Mouse (Mus musculus) forebrain, postnatal 0 days (tissue): ENCODE data around the gene Rapgef5. TPM values are rescaled to one million over a fixed set of nuclear protein-coding genes. Genes with fewer than 3 reads are reported as not detected.

ENCODE experiments used
- ATAC-seq: fragments of 200-750 bp; cut with Nextera tagmentation; 2 replicates; pipeline ENCODE4 v1.8.0; 2017; ENCODE audit warnings: mild to moderate bottlenecking, moderate library complexity
- DNase-seq: peaks from one replicate; pipeline ENCODE4 v3.0.0-alpha.2; 2015
- H3K27ac ChIP-seq: fragments of 300-500 bp; sonication (generic); 2 replicates; pipeline ENCODE4 v1.5.1; 2014; ENCODE audit warnings: low read depth, mild to moderate bottlenecking, antibody characterized with exemption, low read length, moderate library complexity, mixed read lengths
- H3K27me3 ChIP-seq: fragments of 300-500 bp; sonication (generic); 2 replicates; pipeline ENCODE4 v1.6.1; 2014; ENCODE audit warnings: mild to moderate bottlenecking, low read length, mixed read lengths; ENCODE audit not compliant: insufficient read depth
- H3K36me3 ChIP-seq: fragments of 300-500 bp; sonication (generic); 2 replicates; pipeline ENCODE4 v1.6.1; 2014; ENCODE audit warnings: mild to moderate bottlenecking, moderate library complexity; ENCODE audit not compliant: insufficient read depth
- H3K4me1 ChIP-seq: fragments of 300-500 bp; sonication (generic); 2 replicates; pipeline ENCODE4 v1.6.1; 2014; ENCODE audit warnings: antibody characterized with exemption; ENCODE audit not compliant: insufficient read depth
- H3K4me2 ChIP-seq: fragments of 300-500 bp; sonication (generic); 2 replicates; pipeline ENCODE4 v1.6.1; 2014; ENCODE audit warnings: low read depth, mild to moderate bottlenecking, moderate library complexity
- H3K4me3 ChIP-seq: fragments of 300-500 bp; sonication (generic); 2 replicates; pipeline ENCODE4 v1.5.1; 2014; ENCODE audit warnings: low read depth, low read length, mixed read lengths
- H3K9ac ChIP-seq: fragments of 300-500 bp; sonication (generic); 2 replicates; pipeline ENCODE4 v1.6.1; 2014; ENCODE audit warnings: mild to moderate bottlenecking
- H3K9me3 ChIP-seq: fragments of 300-500 bp; sonication (generic); 2 replicates; pipeline ENCODE4 v1.6.1; 2016; ENCODE audit warnings: low read length
- CTCF ChIP-seq: sonication (generic); IDR thresholded peaks from 2 replicates; pipeline ENCODE4 v1.5.1; 2016; ENCODE audit warnings: antibody characterized with exemption, control low read depth, low read depth
- WGBS: fragments of 180-500 bp; shearing (Covaris S2); extraction: QIAGEN DNeasy Blood & Tissue Kit; methylation state at CpG from one replicate; pipeline ENCODE4 v1.1.7; 2014; 5-methylcytosine and 5-hydroxymethylcytosine counted together
- polyA plus RNA-seq: library from polyadenylated mRNA; unstranded; fragments of >200 nt; fragmentation: Nextera tagmentation; extraction: Ambion mirVana; gene quantifications from 2 replicates; pipeline ENCODE4 v1.2.1, GENCODE M21; 2015
- total RNA-seq: library from RNA; depleted of rRNA; stranded (reverse); fragments of >200 nt; gene quantifications from 2 replicates; pipeline ENCODE4 v1.2.3, GENCODE M21; 2014

Gene Rapgef5
- total and polyA plus RNA-seq, 2 experiments from 2014 or later: 30.5 to 60.9 TPM

GRCm38 (mm10) chr12:117725011-117725410 lies 208.7 kb downstream of the Rapgef5 start:
- no peak overlapping the region for H3K27ac ChIP-seq
- no peak for ATAC-seq
- no peaks in the 10 kb centered on the region for H3K4me1 ChIP-seq
- H3K4me2 ChIP-seq: no peak overlapping the region
- H3K9ac ChIP-seq: no peak overlapping the region
- 92% methylated on average over 4 of the region's 4 CpGs for WGBS
- no peaks in the 10 kb centered on the region for H3K9me3 ChIP-seq
- no peaks in the 10 kb centered on the region for H3K27me3 ChIP-seq
- peaks cover 32% of the 10 kb centered on the region for H3K36me3 ChIP-seq
- DNase-seq: no peak
- H3K4me3 ChIP-seq: no peak overlapping the region
- no peak for TF ChIP-seq CTCF

DNA sequence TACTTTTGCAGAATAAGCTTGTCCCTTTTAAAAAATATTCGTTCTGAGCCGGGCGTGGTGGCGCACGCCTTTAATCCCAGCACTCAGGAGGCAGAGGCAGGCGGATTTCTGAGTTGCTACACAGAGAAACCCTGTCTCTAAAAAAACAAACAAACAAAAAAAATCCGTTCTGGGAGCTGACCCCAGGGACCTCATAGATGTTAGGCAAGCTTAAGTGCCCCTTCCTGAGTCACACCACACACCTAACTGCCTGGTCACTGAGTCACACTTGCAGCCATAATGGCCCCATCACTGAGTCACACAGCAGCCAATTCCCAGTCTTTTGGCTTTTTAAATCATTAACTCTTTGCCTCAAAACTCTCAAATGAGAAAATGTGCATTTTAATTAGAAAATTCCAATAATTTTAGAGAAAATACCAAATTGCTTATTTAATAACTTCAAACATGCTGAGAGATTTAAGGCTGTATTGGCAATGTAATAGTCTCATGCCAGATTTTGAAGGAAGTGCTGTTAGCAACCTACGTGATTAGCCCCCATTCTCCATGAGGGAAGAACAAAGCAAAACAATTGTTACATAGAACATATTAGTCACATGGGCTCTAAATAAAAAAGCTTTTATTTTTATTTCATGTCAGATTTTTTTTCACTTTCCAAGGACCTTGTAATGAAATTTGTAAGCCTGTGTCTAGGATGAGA lies 211.3 kb downstream of the Rapgef5 start:
- ATAC-seq (peak; percentile 76; the same call in 1 of the 2 replicates), DNase-seq (no peak)
- no peaks in the 10 kb centered on the region for H3K4me1 ChIP-seq
- H3K4me2 ChIP-seq: no peak overlapping the region
- no peaks in the 10 kb centered on the region for H3K27me3 ChIP-seq
- no peak overlapping the region for H3K9ac ChIP-seq
- no peak for TF ChIP-seq CTCF
- H3K4me3 ChIP-seq: no peak overlapping the region
- WGBS: 82% methylated on average over 8 of the region's 8 CpGs
- H3K9me3 ChIP-seq: no peaks in the 10 kb centered on the region
- no peak overlapping the region for H3K27ac ChIP-seq
- H3K36me3 ChIP-seq: peaks cover 19% of the 10 kb centered on the region

- Histone ChIP-seq H3K4me2 (no peak overlapping the region), H3K4me3 (no peak overlapping the region), H3K4me1 (no peaks in the 10 kb centered on the region), H3K27ac (no peak overlapping the region), H3K27me3 (no peaks in the 10 kb centered on the region), H3K9me3 (no peaks in the 10 kb centered on the region), H3K9ac (no peak overlapping the region), H3K36me3 (peaks cover 19% of the 10 kb centered on the region)
- TF ChIP-seq CTCF: no peak
- 29% methylated on average over 3 of the region's 3 CpGs for WGBS
- DNase-seq (no peak), ATAC-seq (peak; percentile 65)
Measured at GRCm38 (mm10) chr12:117728178-117728611, 211.9 kb downstream of the Rapgef5 start.

DNA sequence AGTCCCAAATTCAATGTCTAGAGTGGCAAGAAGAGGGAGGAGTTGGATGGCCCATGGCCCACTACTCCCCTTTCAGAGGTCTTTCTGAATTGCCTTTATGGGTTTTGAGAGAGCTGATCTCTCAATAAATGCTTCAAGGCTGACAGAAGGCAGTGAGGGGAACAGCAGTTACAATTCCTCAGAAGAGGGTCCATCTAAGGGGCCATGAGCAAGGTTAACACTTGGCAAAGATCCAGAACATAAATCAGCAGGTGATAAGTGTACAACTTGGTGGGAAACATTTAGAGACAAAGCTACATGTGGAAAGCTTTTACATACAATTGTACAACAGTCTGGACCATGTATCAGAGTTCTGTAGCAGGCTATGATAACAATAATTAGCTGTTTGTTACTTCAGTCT lies 217.3 kb downstream of the Rapgef5 start:
- Histone ChIP-seq H3K9me3 (no peaks in the 10 kb centered on the region), H3K4me1 (peaks cover 12% of the 10 kb centered on the region; the same call in 1 of the 2 replicates), H3K36me3 (peaks cover 16% of the 10 kb centered on the region), H3K9ac (no peak overlapping the region), H3K27me3 (no peaks in the 10 kb centered on the region), H3K4me3 (no peak overlapping the region), H3K4me2 (no peak overlapping the region), H3K27ac (no peak overlapping the region)
- DNase-seq: no peak
- no peak for ATAC-seq
- TF ChIP-seq CTCF: no peak

DNA sequence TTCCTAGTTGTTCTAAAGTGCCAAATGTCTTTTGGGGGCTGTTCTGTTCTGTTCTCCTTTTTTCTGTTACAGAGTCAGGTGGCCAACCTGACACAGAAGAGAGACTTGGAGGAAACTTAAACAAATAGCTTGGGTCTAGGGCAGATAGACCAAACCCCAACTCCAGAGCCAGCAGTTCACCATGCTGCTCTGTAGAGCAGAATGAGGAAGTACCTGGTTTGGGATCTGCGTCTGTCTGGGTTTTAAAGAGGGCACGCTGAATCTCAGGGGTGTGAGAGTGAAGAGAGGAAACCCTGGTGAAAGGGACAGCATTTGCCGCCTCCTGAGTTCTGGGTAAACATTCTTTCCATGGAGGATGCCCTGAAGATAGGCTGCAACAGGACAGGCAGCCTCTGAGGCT lies 219.9 kb downstream of the Rapgef5 start:
- 86% methylated on average over 3 of the region's 3 CpGs for WGBS
- Histone ChIP-seq H3K27ac (0 out of 2 replicates have a peak overlapping the region, but pooled peaks have one; percentile 4), H3K4me3 (no peak overlapping the region), H3K36me3 (peaks cover 26% of the 10 kb centered on the region), H3K4me1 (peaks cover 12% of the 10 kb centered on the region; the same call in 1 of the 2 replicates), H3K4me2 (no peak overlapping the region), H3K27me3 (no peaks in the 10 kb centered on the region), H3K9me3 (no peaks in the 10 kb centered on the region), H3K9ac (no peak overlapping the region)
- ATAC-seq (no peak), DNase-seq (no peak)
- TF ChIP-seq CTCF: no peak

DNA sequence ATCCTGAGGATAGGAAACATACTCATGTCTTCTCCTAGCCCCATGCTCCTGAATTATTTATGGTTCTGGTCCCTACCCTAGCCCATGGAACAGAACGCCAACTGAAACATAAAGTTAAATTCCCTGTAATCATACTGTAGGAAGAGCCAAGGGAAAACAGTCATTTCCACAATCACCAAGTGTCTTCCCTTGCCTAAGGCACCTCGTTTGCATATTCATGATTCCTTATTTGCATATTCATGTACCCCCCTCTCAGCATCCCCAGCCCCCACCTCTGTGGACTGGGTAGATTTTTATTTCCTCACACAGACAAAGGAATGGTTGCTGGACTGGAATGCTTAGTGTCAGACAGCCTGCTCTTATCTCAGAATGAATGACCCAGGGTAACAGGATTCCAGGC lies 220.6 kb downstream of the Rapgef5 start:
- WGBS: 12% methylated on average over 2 of the region's 2 CpGs
- peaks cover 28% of the 10 kb centered on the region for H3K36me3 ChIP-seq
- no peaks in the 10 kb centered on the region for H3K9me3 ChIP-seq
- peak; percentile 92 for ATAC-seq
- no peaks in the 10 kb centered on the region for H3K27me3 ChIP-seq
- peaks cover 12% of the 10 kb centered on the region; the same call in 1 of the 2 replicates for H3K4me1 ChIP-seq
- DNase-seq: peak; percentile 40
- H3K4me2 ChIP-seq: no peak overlapping the region
- H3K4me3 ChIP-seq: no peak overlapping the region
- no peak overlapping the region for H3K27ac ChIP-seq
- no peak for TF ChIP-seq CTCF
- no peak overlapping the region for H3K9ac ChIP-seq

- Histone ChIP-seq H3K4me3 (no peak overlapping the region), H3K27ac (no peak overlapping the region), H3K27me3 (no peaks in the 10 kb centered on the region), H3K4me1 (peaks cover 12% of the 10 kb centered on the region; the same call in 1 of the 2 replicates), H3K36me3 (peaks cover 25% of the 10 kb centered on the region), H3K9me3 (no peaks in the 10 kb centered on the region), H3K9ac (no peak overlapping the region), H3K4me2 (no peak overlapping the region)
- no peak for DNase-seq
- no peak for TF ChIP-seq CTCF
- ATAC-seq: peak; percentile 12; the same call in 1 of the 2 replicates
- WGBS: 65% methylated on average over 11 of the region's 11 CpGs
Measured at GRCm38 (mm10) chr12:117737332-117738031, 221.2 kb downstream of the Rapgef5 start.
